Mouse (Mus musculus): ENCODE results near the gene Fam222b.
A peak's percentile ranks its signal among the peaks of the same experiment; 100 is the strongest.

GRCm38 (mm10) chr11:78188331-78189233 is 94.1 kb downstream of the Fam222b start, which contains the start of gene Rab34:
- TF ChIP-seq CTCF (IDR thresholded peaks at IDR 0.05; ENCODE audit: borderline replicate concordance, extremely low read depth, insufficient read depth, insufficient read length), result no peak
- TF ChIP-seq POLR2A (IDR thresholded peaks at IDR 0.05; ENCODE audit: borderline replicate concordance, extremely low read depth, insufficient read depth, insufficient read length, poor library complexity, severe bottlenecking), result peak; percentile 62; the same call in 1 of the 2 replicates
